Mouse (Mus musculus) small intestine, adult 2 months (tissue): ENCODE results near the gene Noc3l.

Source experiments
- CTCF ChIP-seq: fragments of 200-500 bp; IDR thresholded peaks from 2 replicates; pipeline ENCODE4 v1.5.1; 2012; ENCODE audit warnings: low read depth, mild to moderate bottlenecking, control low read depth, inconsistent platforms, low read length, moderate library complexity, mixed read lengths; ENCODE audit not compliant: insufficient replicate concordance, insufficient read length; ENCODE audit errors: extremely low read depth
- POLR2A ChIP-seq: fragments of 200-500 bp; IDR thresholded peaks from 2 replicates; pipeline ENCODE4 v1.6.1; 2012; ENCODE audit warnings: low read depth, mild to moderate bottlenecking, control low read depth, inconsistent platforms, low read length, moderate library complexity

DNA sequence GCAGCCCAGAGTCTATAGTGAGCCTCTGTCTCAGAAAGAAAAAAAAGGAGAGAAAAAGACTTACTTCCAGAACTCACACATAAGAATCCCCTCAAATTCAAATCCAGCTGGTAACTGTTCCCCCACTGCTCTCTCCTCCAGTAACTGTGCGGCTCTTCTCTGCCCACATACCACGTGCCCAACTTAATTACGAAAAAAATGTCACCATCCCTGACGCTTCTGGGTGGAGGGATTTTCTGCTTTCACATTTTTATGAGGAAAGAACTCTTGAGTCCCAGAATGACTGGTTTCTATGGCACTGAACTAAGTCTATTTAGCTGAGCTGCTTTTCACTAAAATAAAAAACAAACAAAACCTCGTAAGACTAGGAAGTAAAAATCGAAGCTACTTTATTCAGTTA, 31.3 kb downstream of the Noc3l start:
- TF ChIP-seq CTCF (no peak), POLR2A (no peak)
